Mouse (Mus musculus): Measurements from ENCODE around the gene Sec14l2. TPM values are rescaled to one million over a fixed set of nuclear protein-coding genes. Genes with fewer than 3 reads are reported as not detected.
"Not testable (repeated sequence)": the region's sequence is repeated elsewhere in the genome, so short reads cannot be mapped to it uniquely, and the experiment has no call there.

Gene Sec14l2
- total RNA-seq, 2 experiments from 2014 or later: 0.91 to 1.1 TPM

GRCm38 (mm10) chr11:4128461-4128860 lies 5.2 kb upstream of the Sec14l2 start:
- DNase-seq: not testable (repeated sequence)

DNA sequence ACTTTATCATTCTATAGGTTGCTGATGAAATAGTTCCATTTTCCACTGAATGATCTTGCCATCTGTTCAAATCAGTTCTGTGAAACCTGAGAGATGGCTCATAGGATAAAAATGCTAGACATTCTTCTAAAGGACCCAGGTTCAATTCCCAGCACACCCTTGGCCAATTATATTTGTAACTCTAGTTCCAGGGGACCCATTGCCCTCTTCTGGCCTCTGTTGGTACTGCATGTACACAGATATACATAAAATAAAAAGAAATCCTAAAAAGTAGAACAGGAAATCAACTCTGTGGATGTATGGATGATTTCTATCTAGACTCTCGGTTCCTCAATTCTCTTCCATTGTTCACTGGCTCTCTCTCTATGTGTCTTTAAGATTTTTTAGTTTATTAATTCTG lies 3.8 kb upstream of the Sec14l2 start:
- DNase-seq: no peak

DNA sequence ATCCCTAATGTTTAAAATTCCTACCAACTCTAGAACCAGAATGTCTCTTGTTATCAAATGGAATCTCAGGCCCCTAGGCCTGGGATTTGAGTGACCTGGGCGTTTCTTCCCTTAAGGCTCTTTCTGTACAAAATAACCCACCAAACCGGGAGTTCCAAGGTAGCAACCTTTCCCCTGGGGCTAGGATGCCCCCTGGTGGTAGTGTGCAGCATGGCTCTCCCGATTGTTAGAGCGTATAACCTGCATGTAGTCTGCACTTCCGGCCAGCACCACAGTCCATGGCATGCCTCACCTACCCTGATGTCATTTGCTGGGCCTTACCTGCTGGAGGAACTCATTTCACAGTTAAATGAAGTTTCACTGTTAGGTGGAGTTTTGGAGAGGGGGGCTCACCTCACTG lies 707 bp upstream of the Sec14l2 start:
- peak; percentile 51 for DNase-seq

DNA sequence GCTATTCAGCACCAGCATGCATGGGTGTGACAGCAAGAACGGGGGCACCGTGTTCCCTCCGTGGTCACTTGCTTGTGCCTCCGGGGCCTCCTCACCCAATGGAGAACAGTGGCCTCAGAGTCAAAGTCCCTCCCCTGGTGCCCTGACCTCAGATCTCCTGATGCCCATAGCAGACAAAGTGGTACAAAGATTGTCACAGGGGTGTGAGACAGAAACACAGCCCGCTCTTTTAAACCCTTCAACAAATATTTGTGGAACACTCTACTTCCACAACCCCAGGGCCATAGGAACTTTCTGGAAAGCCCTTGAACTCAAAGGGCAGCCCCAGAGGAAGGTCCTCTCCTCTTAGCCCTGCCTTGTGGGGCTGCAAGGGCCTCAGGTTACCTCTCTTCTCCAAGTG lies 989 bp downstream of the Sec14l2 start:
- DNase-seq: no peak

DNA sequence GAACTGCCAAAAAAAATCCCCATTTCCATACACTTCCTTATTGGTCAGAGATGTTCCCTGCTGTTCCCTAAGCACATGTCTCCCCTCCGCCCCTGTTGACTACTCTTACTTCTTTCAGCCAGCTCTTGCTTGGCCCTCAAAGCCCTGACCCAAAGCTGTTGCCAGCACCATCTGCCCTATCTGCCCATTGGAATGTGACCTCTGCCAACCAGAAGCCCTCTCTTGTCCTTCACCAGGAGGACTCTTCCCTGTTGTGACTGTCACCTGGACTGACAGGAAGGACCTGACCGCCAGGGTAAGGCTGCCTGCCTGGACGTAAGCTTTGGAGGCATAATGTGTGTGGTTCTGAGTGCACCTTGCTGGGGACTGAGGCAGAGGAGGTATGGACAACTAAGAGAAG lies 1.5 kb downstream of the Sec14l2 start:
- DNase-seq: no peak

DNA sequence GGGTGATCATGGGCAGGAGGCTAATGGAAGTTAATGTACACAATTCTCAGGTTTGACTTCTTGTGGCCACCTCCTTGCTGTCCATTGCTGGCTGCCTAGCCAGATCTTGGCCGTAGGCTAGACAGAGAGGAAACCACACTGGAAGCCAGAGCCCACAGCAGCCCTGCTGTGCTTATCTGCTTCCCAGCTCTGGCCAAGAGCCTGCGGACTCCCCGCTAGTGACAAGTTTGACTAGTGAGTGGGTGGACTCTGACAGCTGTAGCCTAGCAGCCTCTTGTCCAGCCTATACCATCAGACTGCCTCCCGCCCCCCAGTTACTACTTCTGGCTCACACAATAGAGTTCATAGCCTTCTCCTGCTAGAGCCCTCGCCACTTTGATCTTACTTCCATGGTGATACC lies 3.6 kb downstream of the Sec14l2 start:
- peak; percentile 37 for DNase-seq

DNA sequence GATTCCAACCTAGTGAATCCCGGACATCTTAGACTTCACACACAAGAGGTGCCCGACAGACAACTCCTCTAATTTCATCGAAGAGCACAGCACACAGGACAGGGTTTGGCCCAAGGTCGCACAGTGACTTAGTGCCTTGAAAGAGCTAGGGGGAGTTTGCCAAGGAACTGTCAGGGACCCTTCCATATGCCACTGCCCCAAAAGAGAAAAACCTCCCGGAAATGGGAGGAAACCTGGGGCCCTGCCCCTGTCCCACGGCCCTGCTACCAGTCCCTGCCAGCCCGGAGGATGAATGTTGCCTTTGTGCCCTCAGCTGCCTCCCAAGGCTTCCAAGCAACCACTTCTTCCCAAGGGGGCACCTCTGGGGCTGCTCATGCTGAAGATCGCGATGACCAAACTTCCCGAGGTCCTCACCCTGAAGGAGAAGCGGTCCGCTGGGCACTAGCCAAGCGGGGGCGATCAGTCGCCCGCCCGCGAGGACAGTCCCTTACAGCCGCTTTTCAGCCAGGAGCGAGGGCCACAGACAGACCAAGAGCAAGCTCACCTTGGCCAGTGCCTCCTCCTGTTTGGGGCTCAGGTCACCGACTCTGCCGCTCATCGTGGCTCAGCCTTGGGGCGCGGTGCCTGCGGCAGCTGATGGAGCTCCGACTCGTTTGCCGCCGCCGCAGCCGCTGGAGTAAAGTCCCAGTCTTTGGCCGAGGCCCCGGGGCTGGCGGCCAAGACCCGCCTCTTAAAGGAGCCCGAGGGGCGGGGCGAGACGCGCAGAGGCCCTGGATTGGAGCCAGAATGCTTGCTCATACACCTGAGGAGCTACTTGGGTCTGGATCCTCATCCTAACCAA lies 4.9 kb downstream of the Sec14l2 start:
- peak; percentile 64 for DNase-seq

GRCm38 (mm10) chr11:4117372-4118071 lies 5.7 kb downstream of the Sec14l2 start:
- DNase-seq: no peak

DNA sequence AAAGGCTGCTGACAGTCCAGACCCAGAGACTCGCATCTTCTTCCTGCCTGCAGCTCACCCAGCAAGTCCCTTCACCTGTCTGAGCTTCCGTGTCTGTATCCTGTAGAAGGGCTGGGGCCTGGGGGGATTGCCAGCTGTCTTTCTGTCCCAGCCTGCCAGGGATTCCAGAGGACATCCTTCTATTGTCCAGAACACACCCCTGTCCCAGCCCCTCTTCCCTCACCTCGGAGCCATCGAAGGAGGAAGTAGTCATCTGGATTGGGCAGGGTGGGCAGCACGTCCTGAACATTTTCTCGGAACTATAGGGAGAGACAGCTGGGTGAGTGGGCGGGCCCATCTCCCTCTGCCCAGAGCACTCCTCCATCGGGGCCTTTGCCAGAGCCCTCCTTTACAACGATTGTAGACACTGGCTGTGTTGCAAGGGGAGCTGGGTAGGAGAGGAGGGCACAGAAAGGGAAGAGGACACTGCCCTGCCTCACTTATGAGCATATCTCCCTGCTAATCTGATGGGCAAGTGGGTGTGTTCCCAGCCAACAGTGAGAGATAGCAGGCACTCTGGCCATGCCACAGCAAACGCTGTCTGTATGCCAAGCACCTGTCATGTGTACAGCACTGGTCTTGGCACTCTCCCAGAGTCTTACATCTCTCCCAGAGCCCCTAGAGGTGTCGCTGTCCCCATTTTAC lies 6.6 kb downstream of the Sec14l2 start:
- no peak for DNase-seq

DNA sequence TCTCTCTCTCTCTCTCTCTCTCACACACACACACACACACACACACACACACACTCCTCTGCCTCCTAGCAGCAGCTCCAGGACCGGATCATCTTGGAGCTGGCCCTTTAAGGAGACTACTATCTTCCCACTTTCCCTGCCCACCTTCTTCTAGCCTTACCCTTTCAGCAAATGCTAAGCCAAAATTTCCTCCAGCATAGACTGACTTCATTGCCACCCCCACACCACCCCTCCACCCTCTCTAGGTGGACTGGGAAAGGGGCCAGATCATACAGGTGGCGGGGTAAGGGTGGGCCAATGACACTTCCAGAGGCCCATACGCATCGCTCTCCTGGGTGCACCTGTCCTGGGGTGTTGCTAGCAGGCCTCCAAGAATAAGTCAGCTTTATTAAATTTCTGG lies 7.8 kb downstream of the Sec14l2 start:
- DNase-seq: no peak

DNA sequence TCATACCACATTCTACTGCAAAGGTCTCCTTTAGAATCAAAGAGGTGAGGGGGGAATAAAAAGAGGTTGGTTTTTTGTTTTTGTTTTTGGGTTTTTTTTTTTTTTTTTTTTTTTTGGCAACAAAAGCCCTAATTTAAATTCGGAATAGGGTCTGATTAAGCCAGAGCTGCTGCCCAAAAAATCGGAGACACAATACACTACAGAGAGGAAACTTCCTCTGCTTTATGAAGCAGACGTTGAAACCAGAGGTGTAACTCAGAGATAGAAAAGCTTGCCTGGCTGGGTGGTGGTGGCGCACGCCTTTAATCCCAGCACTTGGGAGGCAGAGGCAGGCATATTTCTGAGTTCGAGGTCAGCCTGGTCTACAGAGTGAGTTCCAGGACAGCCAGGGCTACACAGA lies 8.7 kb downstream of the Sec14l2 start:
- DNase-seq: not testable (repeated sequence)

GRCm38 (mm10) chr11:4113970-4114369 lies 9.2 kb downstream of the Sec14l2 start:
- no peak for DNase-seq

- no peak for DNase-seq
Measured at GRCm38 (mm10) chr11:4113496-4113895, 9.7 kb downstream of the Sec14l2 start.

- no peak for DNase-seq
Measured at GRCm38 (mm10) chr11:4112861-4113260, 10.4 kb downstream of the Sec14l2 start.

DNA sequence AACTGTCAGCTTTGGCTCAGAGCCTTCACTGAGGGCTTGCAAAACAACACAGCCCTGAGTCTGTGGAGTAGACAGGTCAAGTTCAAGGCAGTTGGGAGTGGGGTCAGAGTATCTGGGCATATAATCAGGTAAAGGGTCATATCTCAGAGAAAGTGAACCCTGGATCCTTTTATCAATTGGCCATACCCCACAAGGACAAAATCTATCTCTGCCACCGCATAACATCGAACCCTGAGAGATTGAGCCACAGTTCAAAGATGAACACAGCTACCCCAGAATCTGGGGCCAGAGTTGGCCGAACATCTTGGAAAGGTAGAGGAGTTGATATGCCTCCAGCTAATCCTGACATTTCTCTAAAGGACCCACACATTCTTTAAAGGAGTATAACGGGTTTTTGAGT lies 11.2 kb downstream of the Sec14l2 start:
- DNase-seq: no peak

- DNase-seq: no peak
Measured at GRCm38 (mm10) chr11:4108691-4109090, 14.5 kb downstream of the Sec14l2 start.

GRCm38 (mm10) chr11:4107901-4108300 lies 15.3 kb downstream of the Sec14l2 start:
- DNase-seq: not testable (repeated sequence)

DNA sequence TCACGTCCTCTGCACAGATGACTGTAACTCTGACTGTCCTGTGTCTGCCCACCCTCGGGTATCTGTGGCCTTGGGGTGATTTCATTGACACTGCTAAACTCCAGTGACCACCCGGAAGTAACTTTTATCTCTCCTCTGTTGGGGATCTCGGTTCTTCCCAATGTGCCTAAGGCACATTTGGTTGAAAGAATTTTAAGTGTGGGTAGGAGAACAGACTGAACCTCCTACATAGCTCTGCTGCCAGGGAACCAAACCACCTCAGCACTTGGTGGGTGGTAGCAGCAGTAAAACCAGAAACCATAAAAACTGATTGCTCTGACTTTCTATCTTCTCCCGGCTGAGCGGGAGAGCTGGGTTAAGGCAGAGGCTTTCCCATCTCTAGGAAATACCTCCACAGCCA lies 17.8 kb downstream of the Sec14l2 start:
- DNase-seq: no peak

DNA sequence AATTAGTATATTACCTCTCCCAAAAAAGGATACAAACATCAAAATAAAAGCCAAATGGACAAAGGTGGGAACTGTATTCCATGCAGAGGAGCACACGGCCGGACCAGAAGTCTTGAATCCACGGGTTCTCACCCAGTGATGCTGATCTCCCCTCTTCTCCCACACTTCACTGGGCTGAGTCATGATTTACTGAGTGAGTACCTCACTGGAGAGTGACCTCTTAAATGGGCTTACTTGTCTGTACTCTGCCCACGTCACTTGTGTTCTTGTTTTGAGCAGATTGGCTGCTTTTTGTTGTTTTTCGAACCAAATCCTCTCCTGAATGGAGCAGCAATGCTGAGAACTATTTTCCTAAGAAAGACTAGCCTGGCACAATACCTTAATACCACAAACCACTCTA lies 18.2 kb downstream of the Sec14l2 start:
- DNase-seq: no peak

- no peak for DNase-seq
Measured at GRCm38 (mm10) chr11:4103522-4103921, 19.7 kb downstream of the Sec14l2 start.

DNA sequence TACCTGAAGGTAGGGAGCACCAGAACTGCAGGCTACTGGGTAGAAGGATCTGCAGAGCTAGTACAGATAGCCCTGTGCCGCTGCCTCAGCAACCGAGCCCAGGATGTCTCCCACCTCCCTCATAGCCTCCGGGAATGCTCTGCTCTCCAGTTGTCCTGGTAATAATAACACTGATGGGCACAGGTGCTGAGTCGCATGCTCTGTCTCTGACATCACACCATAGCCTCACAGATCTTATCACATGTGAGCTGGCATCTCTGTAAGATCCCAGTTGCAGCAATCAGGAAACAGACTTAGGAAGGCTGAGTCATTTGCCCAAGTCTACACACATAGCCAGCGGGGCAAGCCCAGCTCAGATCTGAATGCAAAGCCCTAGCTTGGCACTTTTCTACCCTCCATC lies 21.4 kb downstream of the Sec14l2 start:
- no peak for DNase-seq

DNA sequence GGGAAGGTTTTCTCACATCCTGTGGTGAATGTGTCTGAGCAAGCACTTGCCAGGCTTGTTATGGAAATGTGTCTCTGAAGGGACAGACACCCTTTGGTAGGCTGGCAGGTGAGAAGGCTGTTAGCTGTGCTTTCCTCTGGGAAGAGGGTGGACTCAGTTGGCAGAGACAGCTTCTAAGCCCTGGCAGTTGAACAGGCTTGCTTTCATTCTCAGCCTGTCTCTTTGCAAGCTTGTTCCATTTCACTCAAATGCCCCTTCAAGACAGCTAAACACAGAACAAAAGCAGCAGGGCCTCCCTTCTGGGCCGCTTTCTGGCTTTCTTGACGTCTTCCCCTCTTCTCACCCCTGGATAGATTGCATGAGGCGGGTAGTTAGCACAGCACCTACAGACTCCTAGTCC lies 23.8 kb downstream of the Sec14l2 start:
- DNase-seq: no peak

DNA sequence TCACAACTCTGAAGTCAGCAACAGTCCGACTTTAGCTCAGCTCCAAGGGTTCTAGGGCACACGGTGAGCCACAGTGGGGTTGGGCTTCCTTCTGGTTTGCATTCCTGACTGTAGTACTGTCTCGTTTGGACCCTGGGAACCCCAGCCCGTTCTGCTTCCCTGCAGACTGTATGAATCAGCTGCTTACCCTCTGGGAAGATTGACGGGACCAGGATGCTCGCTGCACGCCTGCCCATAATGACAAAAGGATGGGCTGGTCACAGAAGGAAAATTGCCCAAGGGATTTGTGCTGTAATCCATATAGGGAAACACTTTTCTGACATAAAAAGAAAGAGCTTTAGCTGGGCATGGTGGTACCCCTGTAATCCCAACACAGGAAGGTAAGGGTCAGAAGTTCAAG lies 24.4 kb downstream of the Sec14l2 start:
- no peak for DNase-seq

Measured in heart, postnatal 4 days (tissue).